Mouse (Mus musculus): Measurements from ENCODE around the gene Muc5b. TPM values are rescaled to one million over a fixed set of nuclear protein-coding genes. Genes with fewer than 3 reads are reported as not detected.

The Muc5b gene
- total and polyA plus RNA-seq, 2 experiments = not detected

- H3K36me3 ChIP-seq (ENCODE audit: control insufficient read depth, insufficient read depth, low read length) = no peaks in the 10 kb centered on the region
- 75% methylated on average over 4 of the region's 4 CpGs for WGBS
- H3K4me3 ChIP-seq (ENCODE audit: insufficient read depth, low read depth, low read length) = no peak overlapping the region
- no peaks in the 10 kb centered on the region for H3K27me3 ChIP-seq (ENCODE audit: control insufficient read depth, insufficient read depth, low read length)
- DNase-seq (ENCODE audit: extremely low read depth, low read depth, low spot score) = no peak
- H3K79me2 ChIP-seq (ENCODE audit: control insufficient read depth, insufficient read depth, low read length) = no peaks in the 10 kb centered on the region
- H3K4me1 ChIP-seq (ENCODE audit: control insufficient read depth, insufficient read depth, low read length) = no peaks in the 10 kb centered on the region
- H3K27ac ChIP-seq (replicated peaks; ENCODE audit: insufficient read depth, low read depth, low read length) = no peak overlapping the region
- no peak overlapping the region for H3K9ac ChIP-seq (ENCODE audit: low read depth, low read length)
- no peak for TF ChIP-seq POLR2A (IDR thresholded peaks at IDR 0.05; ENCODE audit: extremely low read depth, insufficient read depth, low read length)
- no peak for TF ChIP-seq CTCF (IDR thresholded peaks at IDR 0.05; ENCODE audit: low read depth, low read length)
Measured at GRCm38 (mm10) chr7:141813321-141813720, 25.5 kb upstream of the Muc5b start.

GRCm38 (mm10) chr7:141815361-141815760, 23.5 kb upstream of the Muc5b start:
- Histone ChIP-seq H3K27me3 (ENCODE audit: control insufficient read depth, insufficient read depth, low read length) (no peaks in the 10 kb centered on the region), H3K36me3 (ENCODE audit: control insufficient read depth, insufficient read depth, low read length) (no peaks in the 10 kb centered on the region), H3K4me3 (ENCODE audit: insufficient read depth, low read depth, low read length) (no peak overlapping the region), H3K4me1 (ENCODE audit: control insufficient read depth, insufficient read depth, low read length) (no peaks in the 10 kb centered on the region), H3K9ac (ENCODE audit: low read depth, low read length) (no peak overlapping the region), H3K79me2 (ENCODE audit: control insufficient read depth, insufficient read depth, low read length) (no peaks in the 10 kb centered on the region), H3K27ac (replicated peaks; ENCODE audit: insufficient read depth, low read depth, low read length) (no peak overlapping the region)
- no peak for DNase-seq (ENCODE audit: extremely low read depth, low read depth, low spot score)
- TF ChIP-seq POLR2A (IDR thresholded peaks at IDR 0.05; ENCODE audit: extremely low read depth, insufficient read depth, low read length) = no peak
- no peak for TF ChIP-seq CTCF (IDR thresholded peaks at IDR 0.05; ENCODE audit: low read depth, low read length)
- WGBS = 76% methylated on average over 4 of the region's 4 CpGs

- Histone ChIP-seq H3K27ac (replicated peaks; ENCODE audit: insufficient read depth, low read depth, low read length) (no peak overlapping the region), H3K4me1 (ENCODE audit: control insufficient read depth, insufficient read depth, low read length) (no peaks in the 10 kb centered on the region), H3K79me2 (ENCODE audit: control insufficient read depth, insufficient read depth, low read length) (no peaks in the 10 kb centered on the region), H3K36me3 (ENCODE audit: control insufficient read depth, insufficient read depth, low read length) (no peaks in the 10 kb centered on the region), H3K27me3 (ENCODE audit: control insufficient read depth, insufficient read depth, low read length) (no peaks in the 10 kb centered on the region), H3K9ac (ENCODE audit: low read depth, low read length) (no peak overlapping the region), H3K4me3 (ENCODE audit: insufficient read depth, low read depth, low read length) (no peak overlapping the region)
- TF ChIP-seq POLR2A (IDR thresholded peaks at IDR 0.05; ENCODE audit: extremely low read depth, insufficient read depth, low read length) = no peak
- 77% methylated on average over 11 of the region's 11 CpGs for WGBS
- no peak for DNase-seq (ENCODE audit: extremely low read depth, low read depth, low spot score)
Measured at GRCm38 (mm10) chr7:141817355-141818075, 21.4 kb upstream of the Muc5b start.

GRCm38 (mm10) chr7:141818267-141818666, 20.6 kb upstream of the Muc5b start:
- TF ChIP-seq POLR2A (IDR thresholded peaks at IDR 0.05; ENCODE audit: extremely low read depth, insufficient read depth, low read length) (no peak), CTCF (IDR thresholded peaks at IDR 0.05; ENCODE audit: low read depth, low read length) (peak; percentile 60)
- no peak overlapping the region for H3K9ac ChIP-seq (ENCODE audit: low read depth, low read length)
- 62% methylated on average over 3 of the region's 3 CpGs for WGBS
- H3K36me3 ChIP-seq (ENCODE audit: control insufficient read depth, insufficient read depth, low read length) = no peaks in the 10 kb centered on the region
- no peaks in the 10 kb centered on the region for H3K79me2 ChIP-seq (ENCODE audit: control insufficient read depth, insufficient read depth, low read length)
- peak; percentile 23 for DNase-seq (ENCODE audit: extremely low read depth, low read depth, low spot score)
- no peaks in the 10 kb centered on the region for H3K4me1 ChIP-seq (ENCODE audit: control insufficient read depth, insufficient read depth, low read length)
- H3K27me3 ChIP-seq (ENCODE audit: control insufficient read depth, insufficient read depth, low read length) = no peaks in the 10 kb centered on the region
- H3K4me3 ChIP-seq (ENCODE audit: insufficient read depth, low read depth, low read length) = no peak overlapping the region
- H3K27ac ChIP-seq (replicated peaks; ENCODE audit: insufficient read depth, low read depth, low read length) = no peak overlapping the region

GRCm38 (mm10) chr7:141822582-141823261, 16.1 kb upstream of the Muc5b start:
- TF ChIP-seq CTCF (IDR thresholded peaks at IDR 0.05; ENCODE audit: low read depth, low read length) (no peak), POLR2A (IDR thresholded peaks at IDR 0.05; ENCODE audit: extremely low read depth, insufficient read depth, low read length) (no peak)
- H3K9ac ChIP-seq (ENCODE audit: low read depth, low read length) = no peak overlapping the region
- no peaks in the 10 kb centered on the region for H3K4me1 ChIP-seq (ENCODE audit: control insufficient read depth, insufficient read depth, low read length)
- no peaks in the 10 kb centered on the region for H3K79me2 ChIP-seq (ENCODE audit: control insufficient read depth, insufficient read depth, low read length)
- H3K27me3 ChIP-seq (ENCODE audit: control insufficient read depth, insufficient read depth, low read length) = no peaks in the 10 kb centered on the region
- no peaks in the 10 kb centered on the region for H3K36me3 ChIP-seq (ENCODE audit: control insufficient read depth, insufficient read depth, low read length)
- no peak for DNase-seq (ENCODE audit: extremely low read depth, low read depth, low spot score)
- H3K27ac ChIP-seq (replicated peaks; ENCODE audit: insufficient read depth, low read depth, low read length) = no peak overlapping the region
- 52% methylated on average over 4 of the region's 4 CpGs for WGBS
- H3K4me3 ChIP-seq (ENCODE audit: insufficient read depth, low read depth, low read length) = no peak overlapping the region

GRCm38 (mm10) chr7:141823699-141824098, 15.2 kb upstream of the Muc5b start:
- Histone ChIP-seq H3K27ac (replicated peaks; ENCODE audit: insufficient read depth, low read depth, low read length) (no peak overlapping the region), H3K4me3 (ENCODE audit: insufficient read depth, low read depth, low read length) (no peak overlapping the region), H3K9ac (ENCODE audit: low read depth, low read length) (no peak overlapping the region), H3K4me1 (ENCODE audit: control insufficient read depth, insufficient read depth, low read length) (no peaks in the 10 kb centered on the region), H3K36me3 (ENCODE audit: control insufficient read depth, insufficient read depth, low read length) (no peaks in the 10 kb centered on the region), H3K79me2 (ENCODE audit: control insufficient read depth, insufficient read depth, low read length) (no peaks in the 10 kb centered on the region), H3K27me3 (ENCODE audit: control insufficient read depth, insufficient read depth, low read length) (no peaks in the 10 kb centered on the region)
- TF ChIP-seq POLR2A (IDR thresholded peaks at IDR 0.05; ENCODE audit: extremely low read depth, insufficient read depth, low read length) (no peak), CTCF (IDR thresholded peaks at IDR 0.05; ENCODE audit: low read depth, low read length) (no peak)
- 52% methylated on average over 6 of the region's 6 CpGs for WGBS
- DNase-seq (ENCODE audit: extremely low read depth, low read depth, low spot score) = no peak
